ENCODE assay signal across 8 mouse cellular contexts in the genomic region with DNA sequence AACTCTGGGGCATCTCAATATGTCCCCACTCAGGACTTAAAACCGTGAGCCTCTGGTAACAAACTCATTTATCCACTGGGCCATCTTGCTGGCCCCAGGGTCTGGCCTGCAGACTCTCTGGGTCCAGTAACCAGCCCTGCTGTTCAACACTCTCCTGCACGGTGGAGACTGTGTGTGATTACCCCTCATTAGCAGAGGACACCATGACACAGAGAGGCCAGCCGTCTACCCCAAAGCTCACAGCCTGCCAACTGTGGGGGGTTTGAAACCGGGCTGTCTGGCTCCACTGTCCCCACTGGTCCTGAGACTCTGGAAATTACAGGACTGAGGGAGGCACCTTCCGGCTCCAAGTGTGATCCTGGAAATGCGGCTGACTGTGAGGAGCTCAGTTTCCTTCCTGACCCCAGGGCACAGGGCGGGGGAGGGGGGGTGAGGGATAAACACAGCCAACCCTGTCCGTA. TPM values are rescaled to one million over a fixed set of nuclear protein-coding genes. Genes with fewer than 3 reads are reported as not detected.
DNase-seq lines count a peak whose midpoint lies in the region; ATAC-seq and TF ChIP-seq lines count a peak whose summit lies in the region.

No protein-coding gene starts in this region.

- H3K4me2 ChIP-seq in forebrain, embryonic 12.5 days = peak overlapping the region; percentile 74
- peak overlapping the region; percentile 88 for H3K4me2 ChIP-seq in intestine, embryonic 15.5 days (replicated peaks)
- peak overlapping the region; percentile 95 for H3K4me2 ChIP-seq in lung, embryonic 16.5 days (ENCODE audit: low read depth, low read length)

- peaks cover 4% of the 10 kb centered on the region; the same call in 1 of the 2 replicates for H3K4me1 ChIP-seq in cortical plate, adult 2 months (ENCODE audit: control insufficient read depth, insufficient read depth, low read length)
- peaks cover 38% of the 10 kb centered on the region for H3K4me1 ChIP-seq in forebrain, embryonic 12.5 days
- peaks cover 39% of the 10 kb centered on the region for H3K4me1 ChIP-seq in intestine, embryonic 15.5 days (replicated peaks)
- H3K4me1 ChIP-seq in lung, embryonic 16.5 days (replicated peaks; ENCODE audit: control insufficient read depth, insufficient read depth, low read length) = peaks cover 35% of the 10 kb centered on the region

- WGBS in forebrain, embryonic 12.5 days = 42% methylated on average over 8 of the region's 8 CpGs
- WGBS in intestine, embryonic 15.5 days = 32% methylated on average over 8 of the region's 8 CpGs
- WGBS in lung, embryonic 16.5 days = 17% methylated on average over 8 of the region's 8 CpGs

- no peaks in the 10 kb centered on the region for H3K9me3 ChIP-seq in forebrain, embryonic 12.5 days
- no peaks in the 10 kb centered on the region for H3K9me3 ChIP-seq in intestine, embryonic 15.5 days
- no peaks in the 10 kb centered on the region for H3K9me3 ChIP-seq in lung, embryonic 16.5 days (ENCODE audit: control insufficient read depth, low read length)

- ATAC-seq in forebrain, embryonic 12.5 days (ENCODE audit: low FRiP score) = no peak
- no peak for ATAC-seq in intestine, embryonic 15.5 days
- no peak for ATAC-seq in lung, embryonic 16.5 days (ENCODE audit: low read depth)

- peak overlapping the region; percentile 31 for H3K27ac ChIP-seq in cortical plate, adult 2 months (ENCODE audit: insufficient read depth, low read length)
- peak overlapping the region; percentile 56 for H3K27ac ChIP-seq in forebrain, embryonic 12.5 days
- H3K27ac ChIP-seq in intestine, embryonic 15.5 days = peak overlapping the region; percentile 56; the same call in 1 of the 2 replicates
- H3K27ac ChIP-seq in lung, embryonic 16.5 days (ENCODE audit: low read length) = peak overlapping the region; percentile 70

- no peak for TF ChIP-seq CTCF in cortical plate, adult 2 months (IDR thresholded peaks at IDR 0.05; ENCODE audit: extremely low read depth, insufficient read depth, low read length)

- peak overlapping the region; percentile 47; the same call in 1 of the 2 replicates for H3K9ac ChIP-seq in forebrain, embryonic 12.5 days
- peak overlapping the region; percentile 32; the same call in 1 of the 2 replicates for H3K9ac ChIP-seq in intestine, embryonic 15.5 days
- H3K9ac ChIP-seq in lung, embryonic 16.5 days (ENCODE audit: low read length) = peak overlapping the region; percentile 62

- no peak for TF ChIP-seq POLR2A in cortical plate, adult 2 months (IDR thresholded peaks at IDR 0.05; ENCODE audit: extremely low read depth, insufficient read depth, low read length)

- no peak for DNase-seq in right cerebral cortex, postnatal 14 days
- DNase-seq in spleen, adult 18-20 months = no peak
- no peak for DNase-seq in cerebellum, postnatal 4 days (ENCODE audit: low spot score in 2 of 2)
- DNase-seq in cerebellum, postnatal 25 days = no peak

- H3K27me3 ChIP-seq in forebrain, embryonic 12.5 days = no peaks in the 10 kb centered on the region
- no peaks in the 10 kb centered on the region for H3K27me3 ChIP-seq in intestine, embryonic 15.5 days (replicated peaks)
- H3K27me3 ChIP-seq in lung, embryonic 16.5 days (ENCODE audit: control insufficient read depth, insufficient read depth, low read depth, low read length) = no peaks in the 10 kb centered on the region

- peak overlapping the region; percentile 92 for H3K4me3 ChIP-seq in cortical plate, adult 2 months (ENCODE audit: insufficient read depth, low read length)
- H3K4me3 ChIP-seq in forebrain, embryonic 12.5 days (replicated peaks) = peak overlapping the region; percentile 82
- peak overlapping the region; percentile 60 for H3K4me3 ChIP-seq in intestine, embryonic 15.5 days (replicated peaks)
- peak overlapping the region; percentile 87 for H3K4me3 ChIP-seq in lung, embryonic 16.5 days (ENCODE audit: low read length)

- H3K36me3 ChIP-seq in forebrain, embryonic 12.5 days (replicated peaks) = 0 out of 2 replicates have a peak, but pooled peaks cover 3% of the 10 kb centered on the region
- no peaks in the 10 kb centered on the region for H3K36me3 ChIP-seq in intestine, embryonic 15.5 days
- no peaks in the 10 kb centered on the region for H3K36me3 ChIP-seq in lung, embryonic 16.5 days (ENCODE audit: control insufficient read depth, insufficient read depth, low read length)

RNA-seq across cellular contexts. Expression of gene Rilpl1, which starts 2.0 kb away (rescaled TPM):
- 55.4 and 56.5 TPM in 2 replicates for polyA plus RNA-seq in cortical plate, adult 2 months (2012; rRNA removed)
- 17.4 and 17.8 TPM in 2 replicates for polyA plus RNA-seq in forebrain, embryonic 12.5 days (2016; fragmentation: Nextera tagmentation; extraction: Ambion mirVana)
- polyA plus RNA-seq in intestine, embryonic 15.5 days (2015; fragmentation: Nextera tagmentation; extraction: Ambion mirVana) = 10.3 and 11.9 TPM in 2 replicates
- polyA plus RNA-seq in lung, embryonic 16.5 days (2015; fragmentation: Nextera tagmentation; extraction: Ambion mirVana) = 17.1 and 18.6 TPM in 2 replicates

RNA-seq across cellular contexts. Expression of gene Tmed2, which starts 11.3 kb away (rescaled TPM):
- 110 and 121 TPM in 2 replicates for polyA plus RNA-seq in cortical plate, adult 2 months (2012; rRNA removed)
- polyA plus RNA-seq in forebrain, embryonic 12.5 days (2016; fragmentation: Nextera tagmentation; extraction: Ambion mirVana) = 404 and 414 TPM in 2 replicates
- 642 and 660 TPM in 2 replicates for polyA plus RNA-seq in intestine, embryonic 15.5 days (2015; fragmentation: Nextera tagmentation; extraction: Ambion mirVana)
- polyA plus RNA-seq in lung, embryonic 16.5 days (2015; fragmentation: Nextera tagmentation; extraction: Ambion mirVana) = 599 and 611 TPM in 2 replicates

RNA-seq across cellular contexts. Expression of gene Ddx55, which starts 23.4 kb away (rescaled TPM):
- polyA plus RNA-seq in cortical plate, adult 2 months (2012; rRNA removed) = 40.3 and 42.4 TPM in 2 replicates
- 18.7 and 19.3 TPM in 2 replicates for polyA plus RNA-seq in forebrain, embryonic 12.5 days (2016; fragmentation: Nextera tagmentation; extraction: Ambion mirVana)
- polyA plus RNA-seq in intestine, embryonic 15.5 days (2015; fragmentation: Nextera tagmentation; extraction: Ambion mirVana) = 13.9 and 15.9 TPM in 2 replicates
- polyA plus RNA-seq in lung, embryonic 16.5 days (2015; fragmentation: Nextera tagmentation; extraction: Ambion mirVana) = 11.2 and 12.0 TPM in 2 replicates

RNA-seq across cellular contexts. Expression of gene Snrnp35, which starts 46.3 kb away (rescaled TPM):
- 11.5 TPM in 2 replicates for polyA plus RNA-seq in cortical plate, adult 2 months (2012; rRNA removed)
- 32.0 and 33.1 TPM in 2 replicates for polyA plus RNA-seq in forebrain, embryonic 12.5 days (2016; fragmentation: Nextera tagmentation; extraction: Ambion mirVana)
- 21.4 and 23.6 TPM in 2 replicates for polyA plus RNA-seq in intestine, embryonic 15.5 days (2015; fragmentation: Nextera tagmentation; extraction: Ambion mirVana)
- polyA plus RNA-seq in lung, embryonic 16.5 days (2015; fragmentation: Nextera tagmentation; extraction: Ambion mirVana) = 23.0 and 25.6 TPM in 2 replicates

RNA-seq across cellular contexts. Expression of gene Eif2b1, which starts 49.7 kb away (rescaled TPM):
- polyA plus RNA-seq in cortical plate, adult 2 months (2012; rRNA removed) = 32.6 and 32.9 TPM in 2 replicates
- polyA plus RNA-seq in forebrain, embryonic 12.5 days (2016; fragmentation: Nextera tagmentation; extraction: Ambion mirVana) = 68.2 and 73.1 TPM in 2 replicates
- 85.0 and 88.3 TPM in 2 replicates for polyA plus RNA-seq in intestine, embryonic 15.5 days (2015; fragmentation: Nextera tagmentation; extraction: Ambion mirVana)
- polyA plus RNA-seq in lung, embryonic 16.5 days (2015; fragmentation: Nextera tagmentation; extraction: Ambion mirVana) = 68.8 and 71.1 TPM in 2 replicates
